Comparison of ENCODE assay signal across 8 mouse cellular contexts in the genomic region with DNA sequence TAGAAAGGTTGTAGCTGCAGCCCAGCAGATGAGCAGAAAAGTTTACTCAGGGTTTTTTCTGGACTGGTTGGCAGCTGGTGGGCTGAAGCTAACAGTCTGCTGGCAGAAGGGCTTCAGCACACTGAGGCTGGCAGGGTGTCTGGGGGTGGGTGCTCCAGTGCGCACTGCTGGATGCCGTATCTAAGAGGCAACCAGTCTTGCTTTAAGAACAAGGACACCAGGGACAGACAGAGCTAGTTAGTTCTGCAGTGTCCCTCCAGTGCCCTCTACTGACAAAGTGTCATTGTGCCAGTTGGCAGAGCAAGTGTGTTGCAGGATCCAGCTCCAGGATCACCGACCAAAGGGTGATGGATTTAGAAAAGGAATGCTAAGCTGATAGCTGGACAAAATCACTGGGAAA. TPM values are rescaled to one million over a fixed set of nuclear protein-coding genes. Genes with fewer than 3 reads are reported as not detected.
A peak's percentile ranks its signal among the peaks of the same experiment; 100 is the strongest.
DNase-seq lines count a peak whose midpoint lies in the region; ATAC-seq lines count a peak whose summit lies in the region.

No protein-coding gene starts in this region.

- DNase-seq in urinary bladder, postnatal 14 days (ENCODE audit: low spot score), result peak; percentile 25
- DNase-seq in urinary bladder, postnatal 25 days (ENCODE audit: low spot score), result no peak
- peak; percentile 37 to 61 for DNase-seq in cerebellum, postnatal 4 days (ENCODE audit: low spot score in 2 of 2)
- peak; percentile 23 for DNase-seq in gastrocnemius, postnatal 25 days
- no peak for DNase-seq in liver, embryonic 13.5 days
- no peak for DNase-seq in thymus, adult 18-20 months

- H3K4me3 ChIP-seq in kidney, embryonic 15.5 days (replicated peaks), result no peak overlapping the region
- H3K4me3 ChIP-seq in liver, embryonic 13.5 days (replicated peaks), result no peak overlapping the region
- H3K4me3 ChIP-seq in neural tube, embryonic 13.5 days, result no peak overlapping the region

- H3K9me3 ChIP-seq in kidney, embryonic 15.5 days (replicated peaks), result no peaks in the 10 kb centered on the region
- no peaks in the 10 kb centered on the region for H3K9me3 ChIP-seq in liver, embryonic 13.5 days (replicated peaks)
- no peaks in the 10 kb centered on the region for H3K9me3 ChIP-seq in neural tube, embryonic 13.5 days

- no peak overlapping the region for H3K9ac ChIP-seq in kidney, embryonic 15.5 days
- H3K9ac ChIP-seq in liver, embryonic 13.5 days, result no peak overlapping the region
- H3K9ac ChIP-seq in neural tube, embryonic 13.5 days, result no peak overlapping the region

- no peak overlapping the region for H3K4me2 ChIP-seq in kidney, embryonic 15.5 days
- H3K4me2 ChIP-seq in liver, embryonic 13.5 days, result no peak overlapping the region
- no peak overlapping the region for H3K4me2 ChIP-seq in neural tube, embryonic 13.5 days

- no peak overlapping the region for H3K27ac ChIP-seq in kidney, embryonic 15.5 days
- H3K27ac ChIP-seq in liver, embryonic 13.5 days, result no peak overlapping the region
- no peak overlapping the region for H3K27ac ChIP-seq in neural tube, embryonic 13.5 days (replicated peaks)

- 7% methylated on average over 3 of the region's 3 CpGs for WGBS in kidney, embryonic 15.5 days
- WGBS in liver, embryonic 13.5 days (ENCODE audit: insufficient replicate concordance), result 17% methylated on average over 3 of the region's 3 CpGs
- 9% methylated on average over 3 of the region's 3 CpGs for WGBS in neural tube, embryonic 13.5 days

- peak; percentile 78 for ATAC-seq in kidney, embryonic 15.5 days (replicated peaks; ENCODE audit: low FRiP score)
- peak; percentile 29; the same call in 1 of the 2 replicates for ATAC-seq in liver, embryonic 13.5 days (ENCODE audit: low read depth)
- ATAC-seq in neural tube, embryonic 13.5 days (ENCODE audit: low read depth), result peak; percentile 78

- H3K27me3 ChIP-seq in kidney, embryonic 15.5 days, result peaks cover 5% of the 10 kb centered on the region; the same call in 1 of the 2 replicates
- 0 out of 2 replicates have a peak, but pooled peaks cover 7% of the 10 kb centered on the region for H3K27me3 ChIP-seq in liver, embryonic 13.5 days
- H3K27me3 ChIP-seq in neural tube, embryonic 13.5 days, result no peaks in the 10 kb centered on the region; the same call in 1 of the 2 replicates

- no peaks in the 10 kb centered on the region for H3K36me3 ChIP-seq in kidney, embryonic 15.5 days
- no peaks in the 10 kb centered on the region for H3K36me3 ChIP-seq in liver, embryonic 13.5 days
- no peaks in the 10 kb centered on the region for H3K36me3 ChIP-seq in neural tube, embryonic 13.5 days

- no peaks in the 10 kb centered on the region for H3K4me1 ChIP-seq in kidney, embryonic 15.5 days
- H3K4me1 ChIP-seq in liver, embryonic 13.5 days (replicated peaks), result no peaks in the 10 kb centered on the region
- H3K4me1 ChIP-seq in neural tube, embryonic 13.5 days (replicated peaks), result peaks cover 18% of the 10 kb centered on the region

RNA-seq across cellular contexts. Expression of gene Spp1, which starts 11.2 kb away (rescaled TPM):
- 1 to 10 TPM; 2.6 to 3.3 TPM for total RNA-seq in gastrocnemius, postnatal 25 days (2021)
- polyA plus RNA-seq in kidney, embryonic 15.5 days (2015; fragmentation: Nextera tagmentation; extraction: Ambion mirVana), result 64.9 and 527 TPM in 2 replicates
- 2.4 and 3.6 TPM in 2 replicates for polyA plus RNA-seq in liver, embryonic 13.5 days (2015; fragmentation: Nextera tagmentation; extraction: Ambion mirVana)
- polyA plus RNA-seq in neural tube, embryonic 13.5 days (2015; fragmentation: Nextera tagmentation; extraction: Ambion mirVana), result 14.1 and 14.6 TPM in 2 replicates

RNA-seq across cellular contexts. Expression of gene Pkd2, which starts 13.1 kb away (rescaled TPM):
- total RNA-seq in gastrocnemius, postnatal 25 days (2021), result 10 to 100 TPM; 11.8 to 13.4 TPM
- 16.5 and 18.5 TPM in 2 replicates for polyA plus RNA-seq in kidney, embryonic 15.5 days (2015; fragmentation: Nextera tagmentation; extraction: Ambion mirVana)
- polyA plus RNA-seq in liver, embryonic 13.5 days (2015; fragmentation: Nextera tagmentation; extraction: Ambion mirVana), result 0.96 and 1.3 TPM in 2 replicates
- 9.4 and 9.6 TPM in 2 replicates for polyA plus RNA-seq in neural tube, embryonic 13.5 days (2015; fragmentation: Nextera tagmentation; extraction: Ambion mirVana)

Comparison
In these comparisons a context has a peak if more than half of its experiments do, and no peak if none do; other contexts are left out.
1. DNase-seq: peak in urinary bladder, postnatal 14 days (single experiment), cerebellum, postnatal 4 days (2 of 2) and gastrocnemius, postnatal 25 days (single experiment); none in urinary bladder, postnatal 25 days (single experiment), liver, embryonic 13.5 days (single experiment) and thymus, adult 18-20 months (0 of 2).
2. Peak in every context shown above with its lines, with median percentiles within 50 percentile points of each other: ATAC-seq.